Mouse (Mus musculus) small intestine, adult 2 months (tissue): ENCODE measurements around the gene BC067074.

ENCODE experiments used
- CTCF ChIP-seq: fragments of 200-500 bp; IDR thresholded peaks from 2 replicates; pipeline ENCODE4 v1.5.1; 2012; ENCODE audit warnings: low read depth, mild to moderate bottlenecking, control low read depth, inconsistent platforms, low read length, moderate library complexity, mixed read lengths; ENCODE audit not compliant: insufficient replicate concordance, insufficient read length; ENCODE audit errors: extremely low read depth
- POLR2A ChIP-seq: fragments of 200-500 bp; IDR thresholded peaks from 2 replicates; pipeline ENCODE4 v1.6.1; 2012; ENCODE audit warnings: low read depth, mild to moderate bottlenecking, control low read depth, inconsistent platforms, low read length, moderate library complexity

DNA sequence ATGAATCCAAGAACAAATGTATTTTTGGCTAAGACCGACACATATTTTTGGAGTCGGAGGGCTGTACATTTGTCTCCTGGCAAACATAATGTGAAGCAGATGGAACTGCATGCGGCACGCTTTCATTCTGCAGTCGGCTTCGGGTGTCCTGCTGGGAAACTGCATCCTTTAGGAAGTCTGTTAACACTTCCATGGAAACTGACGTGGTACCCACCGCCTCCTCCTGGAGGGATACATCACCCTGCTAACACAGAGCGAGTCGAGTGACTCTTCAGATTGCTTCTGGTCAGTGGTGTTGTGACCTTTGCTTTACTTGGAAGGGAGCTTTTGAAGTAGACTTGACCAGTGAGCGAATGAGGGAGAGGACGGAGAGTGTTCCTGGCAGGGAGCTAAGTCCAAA is 117.0 kb downstream of the BC067074 start:
- TF ChIP-seq CTCF (no peak), POLR2A (no peak)
